Mouse (Mus musculus) stomach, postnatal 0 days (tissue): Measurements from ENCODE around the gene 2200002D01Rik. TPM values are rescaled to one million over a fixed set of nuclear protein-coding genes. Genes with fewer than 3 reads are reported as not detected.
A peak's percentile ranks its signal among the peaks of the same experiment; 100 is the strongest.

Experiments used
- ATAC-seq: fragments of 200-750 bp; cut with Nextera tagmentation; 2 replicates; pipeline ENCODE4 v1.8.0; 2017; ENCODE audit not compliant: low FRiP score, low TSS enrichment
- DNase-seq: peaks from one replicate; pipeline ENCODE4 v3.0.0-alpha.2; 2016; ENCODE audit warnings: low spot score
- H3K27ac ChIP-seq: fragments of 300-500 bp; sonication (generic); replicated peaks from 2 replicates; pipeline ENCODE4 v1.5.1; 2014; ENCODE audit warnings: mild to moderate bottlenecking, control low read depth
- H3K27me3 ChIP-seq: fragments of 300-500 bp; sonication (generic); 2 replicates; pipeline ENCODE4 v1.6.1; 2014; ENCODE audit warnings: low read length; ENCODE audit not compliant: control insufficient read depth, insufficient read depth
- H3K36me3 ChIP-seq: fragments of 300-500 bp; sonication (generic); 2 replicates; pipeline ENCODE4 v1.6.1; 2014; ENCODE audit warnings: low read length, mixed read lengths; ENCODE audit not compliant: control insufficient read depth, insufficient read depth
- H3K4me1 ChIP-seq: fragments of 300-500 bp; sonication (generic); replicated peaks from 2 replicates; pipeline ENCODE4 v1.6.1; 2014; ENCODE audit warnings: antibody characterized with exemption; ENCODE audit not compliant: control insufficient read depth, insufficient read depth
- H3K4me2 ChIP-seq: fragments of 300-500 bp; sonication (generic); replicated peaks from 2 replicates; pipeline ENCODE4 v1.6.1; 2014; ENCODE audit warnings: low read depth, mild to moderate bottlenecking, control low read depth, moderate library complexity
- H3K4me3 ChIP-seq: fragments of 300-500 bp; sonication (generic); 2 replicates; pipeline ENCODE4 v1.5.1; 2014; ENCODE audit warnings: low read depth, low read length, control low read depth
- H3K9ac ChIP-seq: fragments of 300-500 bp; sonication (generic); 2 replicates; pipeline ENCODE4 v1.6.1; 2014; ENCODE audit warnings: mild to moderate bottlenecking, low read length, control low read depth, mixed read lengths
- H3K9me3 ChIP-seq: fragments of 300-500 bp; sonication (generic); 2 replicates; pipeline ENCODE4 v1.6.1; 2016; ENCODE audit warnings: low read length; ENCODE audit not compliant: control insufficient read depth
- CTCF ChIP-seq: IDR thresholded peaks from 2 replicates; pipeline ENCODE4 v1.5.1; 2016; ENCODE audit warnings: antibody characterized with exemption, low read depth, mild to moderate bottlenecking, moderate library complexity
- EP300 ChIP-seq: optimal IDR thresholded peaks from 2 replicates; pipeline ENCODE3; 2016; ENCODE audit warnings: antibody characterized with exemption
- WGBS: fragments of 180-500 bp; shearing (Covaris S2); extraction: QIAGEN DNeasy Blood & Tissue Kit; methylation state at CpG from one replicate; pipeline ENCODE4 v1.1.7; 2014; 5-methylcytosine and 5-hydroxymethylcytosine counted together
- polyA plus RNA-seq: library from polyadenylated mRNA; unstranded; fragments of >200 nt; fragmentation: Nextera tagmentation; extraction: Ambion mirVana; gene quantifications from 2 replicates; pipeline ENCODE4 v1.2.1, GENCODE M21; 2015

The 2200002D01Rik gene
- polyA plus RNA-seq, 1 experiment from 2014 or later: 201 TPM

DNA sequence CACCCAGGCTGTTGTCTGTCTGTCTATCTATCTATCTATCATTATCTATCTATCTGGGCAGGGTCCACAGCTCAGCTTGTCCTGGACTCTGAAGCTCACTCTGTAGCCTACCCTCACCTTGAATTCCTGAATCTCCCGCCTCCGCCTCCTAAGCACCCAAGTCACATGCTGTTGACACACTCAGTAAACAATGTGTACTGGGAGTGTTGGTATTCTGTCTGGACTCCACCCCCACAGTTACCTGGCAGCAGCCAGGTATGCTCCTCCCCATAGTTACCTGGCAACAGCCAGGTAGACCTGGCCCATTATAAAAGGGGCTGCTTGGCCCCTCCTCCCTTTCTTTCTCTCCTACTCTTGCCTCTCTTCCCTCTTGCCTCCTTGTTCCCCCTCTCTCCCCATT lies 39.8 kb upstream of the 2200002D01Rik start:
- peak; percentile 72 for ATAC-seq

DNA sequence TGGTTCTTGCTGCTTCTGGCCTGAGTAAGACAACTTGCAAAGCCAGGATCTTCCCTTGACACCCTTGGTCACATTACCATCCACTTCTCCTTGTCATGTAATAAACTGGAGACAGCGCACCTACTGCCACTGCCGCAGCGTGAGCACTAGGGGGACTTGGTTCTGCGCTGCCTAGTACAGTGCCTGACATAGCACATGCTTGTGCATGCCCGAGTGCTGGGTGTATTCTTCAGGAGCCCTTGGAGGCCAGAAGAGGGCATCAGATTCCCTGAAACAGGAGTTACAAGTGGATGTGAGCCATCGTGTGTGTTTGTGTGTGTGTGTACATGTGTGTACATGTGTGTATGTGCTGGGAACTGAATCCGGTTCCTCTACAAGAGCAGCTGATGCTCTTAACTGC lies 39.2 kb upstream of the 2200002D01Rik start:
- Histone ChIP-seq H3K9ac (no peak overlapping the region), H3K4me1 (no peaks in the 10 kb centered on the region), H3K4me3 (no peak overlapping the region), H3K27ac (no peak overlapping the region), H3K4me2 (no peak overlapping the region), H3K27me3 (no peaks in the 10 kb centered on the region), H3K36me3 (no peaks in the 10 kb centered on the region), H3K9me3 (no peaks in the 10 kb centered on the region)
- DNase-seq (no peak), ATAC-seq (no peak; the same call in 1 of the 2 replicates)
- TF ChIP-seq EP300 (no peak), CTCF (peak; percentile 59)
- WGBS: 74% methylated on average over 7 of the region's 7 CpGs

More for the DNA sequence above, 39.8 kb upstream of the 2200002D01Rik start:
- Histone ChIP-seq H3K27ac (no peak overlapping the region), H3K27me3 (no peaks in the 10 kb centered on the region), H3K4me2 (no peak overlapping the region), H3K9me3 (no peaks in the 10 kb centered on the region), H3K4me3 (no peak overlapping the region), H3K36me3 (no peaks in the 10 kb centered on the region), H3K4me1 (peaks cover under 1% of the 10 kb centered on the region; the same call in 1 of the 2 replicates), H3K9ac (no peak overlapping the region)
- TF ChIP-seq CTCF (no peak), EP300 (no peak)
- peak; percentile 66 for DNase-seq
- 80% methylated on average over 2 of the region's 2 CpGs for WGBS

DNA sequence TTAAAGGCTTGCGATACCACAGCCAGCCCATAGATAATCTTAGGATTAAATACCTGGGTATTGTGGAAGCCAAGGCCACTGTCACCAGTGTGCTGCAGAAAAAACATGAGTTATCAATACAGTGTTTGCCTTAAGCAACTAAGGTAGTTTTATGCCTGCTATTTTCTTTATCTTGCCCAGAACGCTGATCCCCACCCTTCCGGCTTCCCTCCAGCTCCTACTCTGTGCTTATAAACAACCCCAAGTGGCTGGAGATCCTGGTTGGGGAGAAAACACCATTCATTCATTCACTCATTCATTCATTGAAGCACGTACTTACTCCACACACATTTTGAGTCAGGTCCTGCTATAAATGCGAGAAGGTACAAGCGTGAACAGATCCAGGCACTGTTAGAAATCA lies 36.3 kb upstream of the 2200002D01Rik start:
- DNase-seq: peak; percentile 22
- no peaks in the 10 kb centered on the region for H3K36me3 ChIP-seq
- 0 out of 2 replicates have a peak, but pooled peaks cover 2% of the 10 kb centered on the region for H3K27me3 ChIP-seq
- no peaks in the 10 kb centered on the region for H3K4me1 ChIP-seq
- no peak overlapping the region for H3K27ac ChIP-seq
- no peak overlapping the region for H3K4me2 ChIP-seq
- no peak for ATAC-seq
- 73% methylated on average over 6 of the region's 6 CpGs for WGBS
- H3K9me3 ChIP-seq: no peaks in the 10 kb centered on the region
- no peak overlapping the region for H3K9ac ChIP-seq
- no peak overlapping the region for H3K4me3 ChIP-seq
- TF ChIP-seq CTCF (no peak), EP300 (no peak)

DNA sequence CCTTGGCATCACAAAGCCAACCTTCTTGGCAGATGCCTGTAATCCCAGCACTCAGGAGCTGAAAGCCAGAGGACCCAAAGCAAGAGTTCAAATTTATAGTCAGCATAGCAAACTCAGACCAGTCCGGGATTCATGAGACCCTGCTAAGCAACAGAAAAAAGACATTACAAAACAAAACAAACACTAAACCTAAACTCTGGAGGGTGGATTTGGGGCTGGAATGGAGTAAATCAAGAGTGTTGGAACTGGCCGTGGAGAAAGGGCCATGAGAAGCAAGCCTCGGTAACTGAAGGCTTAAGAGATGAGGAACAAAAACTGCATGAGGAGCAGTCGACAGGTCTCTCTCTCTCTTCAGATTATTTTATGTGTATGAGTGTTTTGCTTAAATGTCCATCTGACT lies 35.6 kb upstream of the 2200002D01Rik start:
- H3K36me3 ChIP-seq: no peaks in the 10 kb centered on the region
- TF ChIP-seq CTCF (no peak), EP300 (no peak)
- H3K4me3 ChIP-seq: no peak overlapping the region
- no peaks in the 10 kb centered on the region for H3K9me3 ChIP-seq
- H3K27me3 ChIP-seq: 0 out of 2 replicates have a peak, but pooled peaks cover 2% of the 10 kb centered on the region
- 82% methylated on average over 4 of the region's 4 CpGs for WGBS
- H3K27ac ChIP-seq: no peak overlapping the region
- H3K9ac ChIP-seq: no peak overlapping the region
- H3K4me2 ChIP-seq: no peak overlapping the region
- DNase-seq: no peak
- ATAC-seq: no peak
- no peaks in the 10 kb centered on the region for H3K4me1 ChIP-seq

DNA sequence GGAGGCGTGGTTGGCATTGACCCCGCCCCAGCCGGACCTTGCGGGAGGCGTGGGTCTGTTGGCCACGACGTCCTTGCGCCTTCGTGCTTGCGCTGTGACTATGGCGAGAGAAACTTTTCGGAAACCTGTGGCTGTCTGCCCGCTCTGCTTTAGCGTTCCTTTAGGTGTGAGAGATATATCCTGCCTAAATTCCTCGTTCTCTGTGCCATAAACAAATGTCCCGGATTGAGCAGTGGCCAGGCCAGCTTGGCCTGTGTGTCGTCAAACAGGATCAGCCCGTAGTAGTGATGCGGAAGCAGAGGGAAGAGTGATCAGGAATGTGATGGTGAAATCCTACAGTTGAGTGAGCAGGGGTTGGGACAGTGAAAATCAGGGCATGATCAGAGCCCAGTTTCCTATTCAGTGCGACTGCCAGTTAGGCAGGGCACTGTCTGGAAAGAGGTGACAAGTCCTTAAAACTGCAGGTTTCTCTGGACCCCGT lies 33.8 kb upstream of the 2200002D01Rik start:
- DNase-seq (no peak), ATAC-seq (peak; percentile 62)
- TF ChIP-seq CTCF: no peak
- no peak for TF ChIP-seq EP300
- peak overlapping the region; percentile 90 for H3K9ac ChIP-seq
- H3K9me3 ChIP-seq: no peaks in the 10 kb centered on the region
- peak overlapping the region; percentile 97 for H3K27ac ChIP-seq
- 8% methylated on average over 21 of the region's 21 CpGs for WGBS
- H3K27me3 ChIP-seq: 0 out of 2 replicates have a peak, but pooled peaks cover 2% of the 10 kb centered on the region
- no peaks in the 10 kb centered on the region for H3K4me1 ChIP-seq
- H3K36me3 ChIP-seq: no peaks in the 10 kb centered on the region
- H3K4me2 ChIP-seq: peak overlapping the region; percentile 86
- peak overlapping the region; percentile 65 for H3K4me3 ChIP-seq

DNA sequence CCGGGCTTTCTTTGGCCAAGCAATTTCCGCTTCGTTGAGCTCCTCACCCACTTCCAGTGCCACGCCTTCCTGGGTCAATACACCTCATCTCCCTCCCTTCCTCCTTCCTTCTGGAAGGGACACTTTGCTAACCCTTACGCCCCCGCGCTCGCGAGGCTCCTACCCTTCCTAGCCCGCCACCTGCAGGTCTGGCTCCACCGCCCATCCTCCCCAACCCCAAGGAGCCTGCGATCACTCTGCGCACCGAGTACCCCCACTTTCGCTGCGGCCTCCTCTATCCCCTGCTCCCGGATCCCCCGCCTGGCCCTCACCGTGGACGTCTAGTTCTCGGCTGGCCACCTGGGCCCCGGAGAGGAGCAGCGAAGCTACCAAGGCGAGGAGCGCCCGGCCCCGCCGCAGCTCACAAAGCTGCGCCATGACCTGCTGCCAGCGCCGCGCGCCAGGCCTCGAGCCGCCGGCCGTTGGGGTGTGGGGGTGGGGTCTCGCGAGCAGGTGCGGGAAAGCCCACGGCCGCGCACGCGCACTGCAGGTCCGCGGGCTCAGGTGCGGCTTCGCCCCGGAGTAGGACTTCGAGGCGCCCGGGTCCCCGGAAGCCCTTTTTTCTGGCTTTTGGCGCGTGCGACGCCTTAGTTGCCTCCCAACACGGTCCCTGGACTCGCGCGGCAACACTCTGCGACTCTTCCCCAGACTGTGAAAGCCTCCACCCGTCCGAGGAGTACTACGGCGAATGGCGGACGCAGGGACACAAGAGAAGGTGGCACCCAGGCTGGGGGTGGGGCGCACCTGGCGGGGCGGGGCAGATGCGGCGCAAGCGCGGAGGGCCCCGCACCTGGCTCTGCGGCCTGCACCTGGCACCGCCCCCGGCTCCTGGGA lies 33.2 kb upstream of the 2200002D01Rik start, which contains the start of gene Spint2:
Gene Spint2 (minus strand): TSS at position 712 of the 873 bp plus-strand sequence.
- WGBS: under 1% methylated on average over 75 of the region's 80 CpGs
- Histone ChIP-seq H3K27ac (peak within 1 kb of the TSS; percentile 97), H3K4me1 (no peaks in the 10 kb centered on the region; the same call in 1 of the 2 replicates), H3K9me3 (no peaks in the 10 kb centered on the region), H3K36me3 (no peaks in the 10 kb centered on the region), H3K9ac (peak within 1 kb of the TSS; percentile 90), H3K4me3 (peak within 1 kb of the TSS; percentile 65), H3K27me3 (0 out of 2 replicates have a peak, but pooled peaks cover 2% of the 10 kb centered on the region), H3K4me2 (peak within 1 kb of the TSS; percentile 86)
- DNase-seq: peak; percentile 97
- peak; percentile 91 for ATAC-seq
- TF ChIP-seq EP300: peak; percentile 5
- TF ChIP-seq CTCF: peak; percentile 62
